Mouse (Mus musculus) sigmoid colon, adult 10 weeks (tissue): Measurements from ENCODE around the gene Arntl2. TPM values are rescaled to one million over a fixed set of nuclear protein-coding genes. Genes with fewer than 3 reads are reported as not detected.

ENCODE experiments used
- polyA plus RNA-seq: library from polyadenylated mRNA; stranded (reverse); fragments of 350-450 nt; fragmentation: Illumina TruSeq; extraction: RNeasy Lipid Tissue Mini Kit (QIAGEN cat#74804); gene quantifications from one replicate; pipeline ENCODE4 v1.2.3, GENCODE M21; 2014; ENCODE audit warnings: low read depth, low replicate concordance

Arntl2 gene
- 4.5 TPM for polyA plus RNA-seq

GRCm38 (mm10) chr6:146795924-146796545 is at the start of gene Arntl2:
TSS of gene Arntl2 (plus strand) at chr6:146796055.

GRCm38 (mm10) chr6:146850050-146850449 is 54.2 kb downstream of the Arntl2 start, which contains the start of gene Smco2:
TSS of gene Smco2 (plus strand) at chr6:146850104.

Other genes starting within 250 kb of the Arntl2 start
- 260 TPM for gene Fgfr1op2, start 218.9 kb upstream of the Arntl2 start, polyA plus RNA-seq
- 100 TPM for gene Ints13, start 218.2 kb upstream of the Arntl2 start, polyA plus RNA-seq
- gene Med21, start 153.5 kb upstream of the Arntl2 start, polyA plus RNA-seq, result 207 TPM
- gene Tm7sf3, start 153.2 kb upstream of the Arntl2 start, polyA plus RNA-seq, result 44.1 TPM
- 96.8 TPM for gene Stk38l, start 71.1 kb upstream of the Arntl2 start, polyA plus RNA-seq
- not detected for gene Smco2, start 54.0 kb downstream of the Arntl2 start, polyA plus RNA-seq
- gene Ppfibp1, start 92.4 kb downstream of the Arntl2 start, polyA plus RNA-seq, result 46.1 TPM
- not detected for gene 1700034J05Rik, start 158.4 kb downstream of the Arntl2 start, polyA plus RNA-seq
- 245 TPM for gene Rep15, start 236.5 kb downstream of the Arntl2 start, polyA plus RNA-seq
- gene Mrps35, start 246.7 kb downstream of the Arntl2 start, polyA plus RNA-seq, result 33.5 TPM